Mouse (Mus musculus) C2C12 (cell line): ENCODE measurements around the gene Fam241b.

Source experiments
- CTCF ChIP-seq: IDR thresholded peaks from one replicate; pipeline ENCODE4 v1.5.1; 2011; ENCODE audit not compliant: control insufficient read depth, insufficient read depth, insufficient read length
- FOSL1 ChIP-seq: IDR thresholded peaks from one replicate; pipeline ENCODE4 v1.8.0; 2011; ENCODE audit warnings: mild to moderate bottlenecking, low read length; ENCODE audit not compliant: poor library complexity, insufficient read depth, severe bottlenecking
- MAX ChIP-seq: IDR thresholded peaks from one replicate; pipeline ENCODE4 v1.6.1; 2011; ENCODE audit warnings: mild to moderate bottlenecking, control low read depth
- MYOD1 ChIP-seq: IDR thresholded peaks from one replicate; pipeline ENCODE4 v1.6.1; 2011; ENCODE audit warnings: low read depth; ENCODE audit not compliant: control insufficient read depth, insufficient read length
- MYOG ChIP-seq: IDR thresholded peaks from one replicate; pipeline ENCODE4 v1.6.1; 2011; ENCODE audit not compliant: control insufficient read depth, insufficient read length; ENCODE audit errors: extremely low read depth
- USF1 ChIP-seq: IDR thresholded peaks from one replicate; pipeline ENCODE4 v1.6.1; 2011; ENCODE audit warnings: low read depth, mild to moderate bottlenecking, control low read depth, moderate library complexity

- TF ChIP-seq CTCF (no peak), USF1 (no peak), MAX (no peak), FOSL1 (no peak), MYOG (no peak), MYOD1 (no peak)
These were observed 16.6 kb downstream of the Fam241b start for GRCm38 (mm10) chr10:62127137-62127536.
